Mouse (Mus musculus) megakaryocyte-erythroid progenitor cell, adult 5-6 weeks (primary cell): Measurements from ENCODE around the gene D430042O09Rik. TPM values are rescaled to one million over a fixed set of nuclear protein-coding genes. Genes with fewer than 3 reads are reported as not detected.

Source experiments
- ATAC-seq: replicated peaks from 2 replicates; pipeline ENCODE4 v1.8.0; 2016; ENCODE audit warnings: mild to moderate bottlenecking, inconsistent platforms; ENCODE audit not compliant: severe bottlenecking, poor library complexity, low FRiP score, low TSS enrichment
- total RNA-seq, 2 experiments: library from RNA; stranded (forward) in 1 of 2; stranded (reverse) in 1 of 2; fragments of 200-1000, 215-1000 nt in 1 of 2; fragments of >200 nt in 1 of 2; fragmentation: Nextera tagmentation in 1 of 2; gene quantifications; 2 replicates each; pipeline ENCODE4 v1.2.3; 2014 to 2017

The D430042O09Rik gene
- total RNA-seq, 2 experiments from 2014 or later, result 8.0 to 15.3 TPM

DNA sequence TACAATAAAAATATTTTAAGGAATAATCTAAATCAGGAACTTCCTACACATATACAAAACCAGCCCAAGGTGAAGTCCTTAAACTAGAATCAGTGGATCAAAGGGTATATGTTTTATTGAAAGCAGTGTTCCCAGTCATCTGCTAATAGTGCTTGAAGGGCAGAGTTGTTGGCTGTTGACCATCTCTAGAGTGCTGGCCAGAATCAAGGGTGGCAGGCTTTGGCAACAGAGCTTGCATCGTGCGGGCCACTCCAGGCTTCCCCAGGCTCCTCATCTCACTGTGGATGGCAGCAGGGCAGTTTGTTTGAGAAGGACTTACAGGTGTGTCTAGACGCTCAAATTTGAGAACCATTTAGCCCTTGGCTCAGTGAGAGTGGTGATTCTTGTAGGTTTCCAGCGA is 26.1 kb downstream of the D430042O09Rik start:
- no peak for ATAC-seq

DNA sequence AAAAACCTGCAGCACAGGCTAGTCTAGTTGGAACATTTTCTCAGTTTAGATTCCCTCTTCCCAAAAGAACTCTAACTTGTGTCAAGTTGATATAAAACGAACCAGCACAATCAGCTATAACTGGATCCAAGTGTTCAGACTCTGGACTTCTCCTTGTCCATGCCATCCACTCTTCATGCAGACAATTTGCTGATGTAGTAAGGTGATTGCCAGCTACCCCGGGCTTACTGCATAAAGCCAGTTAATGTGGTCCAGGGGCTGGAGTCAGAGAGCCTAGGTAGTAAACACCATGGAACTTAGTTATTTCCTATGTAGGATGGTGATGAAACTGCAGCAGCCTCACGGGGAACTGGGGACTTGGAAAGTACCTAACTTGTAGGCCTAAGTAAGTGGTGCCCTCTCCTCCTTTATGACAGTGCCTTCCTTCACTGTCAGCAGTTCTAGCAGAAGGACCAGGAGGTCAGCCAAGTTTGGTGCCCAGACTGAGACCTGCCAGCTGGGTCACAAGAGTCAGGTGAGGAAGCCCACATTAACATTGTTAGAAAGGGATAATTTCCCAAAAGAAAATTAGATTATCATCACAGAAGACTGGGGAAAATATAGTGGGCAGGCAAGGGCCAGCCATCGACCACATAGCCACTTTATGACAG is 28.8 kb downstream of the D430042O09Rik start:
- ATAC-seq, result no peak

DNA sequence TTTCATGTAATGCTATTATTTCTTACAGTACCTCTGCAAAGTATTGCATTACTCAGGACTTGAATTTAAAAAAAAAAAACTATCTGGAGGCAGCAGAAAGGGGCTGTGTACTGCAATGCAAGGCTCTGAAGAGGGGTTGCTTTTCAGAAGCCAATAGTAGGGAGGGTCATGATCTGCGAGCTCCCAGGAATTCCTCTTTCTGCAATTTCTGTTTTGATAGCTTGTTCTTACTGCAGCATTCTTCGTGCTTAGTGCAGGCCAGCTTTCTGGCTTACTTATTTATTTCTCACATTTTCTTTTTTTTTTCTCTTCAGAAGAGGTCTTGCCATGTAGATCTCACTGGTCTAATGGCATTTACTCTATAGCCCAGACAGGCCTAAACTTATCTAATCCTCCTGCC is 32.8 kb downstream of the D430042O09Rik start:
- no peak for ATAC-seq

DNA sequence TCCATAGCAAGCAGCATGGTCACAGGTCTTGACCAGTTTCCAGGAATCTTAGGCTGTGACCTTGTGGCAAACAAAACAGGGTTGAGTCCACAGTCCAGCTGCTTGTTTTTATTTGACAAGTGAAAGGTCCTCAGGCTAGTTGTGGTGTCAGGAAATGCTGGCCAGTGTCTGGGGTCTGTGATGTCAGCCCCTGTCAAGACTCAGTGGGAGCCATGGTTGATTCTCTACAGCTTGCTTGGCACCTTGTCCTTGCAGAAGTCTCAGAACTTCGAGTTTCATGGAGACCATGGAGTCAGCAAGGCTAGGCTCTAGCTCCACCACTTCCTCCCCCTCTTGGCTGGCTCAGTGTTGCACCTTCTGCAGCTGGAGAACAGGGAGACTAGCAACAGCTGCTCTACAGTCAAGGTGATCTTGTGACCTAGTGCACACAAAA is 33.6 kb downstream of the D430042O09Rik start:
- ATAC-seq, result no peak

DNA sequence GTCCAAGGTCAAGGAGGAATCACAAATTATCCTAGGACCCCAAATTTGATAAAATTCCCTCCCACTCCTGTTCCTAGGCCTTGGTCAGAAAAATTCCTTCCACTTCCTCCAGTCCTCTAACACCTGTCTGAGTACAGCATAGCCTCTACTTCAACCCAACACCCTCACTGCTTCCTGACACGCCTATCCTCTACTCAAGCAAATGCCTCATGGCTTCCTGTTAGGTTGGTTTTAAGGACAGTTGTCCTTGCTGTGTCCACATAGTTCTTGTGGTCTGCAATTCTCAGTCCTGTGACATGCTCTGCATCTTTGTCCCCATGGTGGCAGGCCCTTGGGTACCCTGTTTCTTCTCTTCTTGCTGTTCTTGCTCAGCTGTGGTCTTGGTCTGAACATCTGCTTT is 37.1 kb downstream of the D430042O09Rik start:
- no peak for ATAC-seq

DNA sequence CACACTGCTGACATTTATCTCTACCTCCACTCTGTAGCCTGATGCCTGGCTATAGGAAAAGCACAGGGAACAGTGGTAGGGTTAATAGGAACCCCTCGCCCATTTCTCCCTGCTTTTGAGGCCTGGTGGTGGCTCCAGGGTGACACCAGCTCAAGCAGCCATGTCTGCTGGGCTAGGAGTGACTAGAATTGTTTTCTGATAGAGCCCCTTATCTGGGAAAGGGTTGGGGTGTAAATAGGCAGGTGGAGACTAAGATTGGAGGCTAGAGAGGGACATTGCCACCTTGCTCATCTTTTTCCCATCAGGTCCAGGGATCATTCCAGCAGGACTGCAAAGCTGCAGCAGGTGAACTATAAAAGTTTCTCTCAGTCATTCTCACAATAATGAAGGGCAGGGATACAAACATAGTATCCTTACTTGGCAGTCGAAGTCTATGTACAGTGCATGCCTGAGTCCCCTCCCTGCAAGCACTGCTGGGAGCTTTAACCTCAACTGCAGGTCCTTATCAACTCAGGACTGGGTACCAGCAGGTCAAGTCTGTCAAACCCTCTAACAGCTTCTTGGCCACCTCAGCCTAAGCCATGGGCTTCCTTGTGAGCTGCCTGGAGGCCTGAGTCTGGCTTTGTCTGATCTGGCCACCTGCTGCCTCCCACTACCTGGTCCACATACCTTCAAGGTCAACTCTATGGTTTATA is 39.1 kb downstream of the D430042O09Rik start:
- ATAC-seq, result peak; percentile 66

DNA sequence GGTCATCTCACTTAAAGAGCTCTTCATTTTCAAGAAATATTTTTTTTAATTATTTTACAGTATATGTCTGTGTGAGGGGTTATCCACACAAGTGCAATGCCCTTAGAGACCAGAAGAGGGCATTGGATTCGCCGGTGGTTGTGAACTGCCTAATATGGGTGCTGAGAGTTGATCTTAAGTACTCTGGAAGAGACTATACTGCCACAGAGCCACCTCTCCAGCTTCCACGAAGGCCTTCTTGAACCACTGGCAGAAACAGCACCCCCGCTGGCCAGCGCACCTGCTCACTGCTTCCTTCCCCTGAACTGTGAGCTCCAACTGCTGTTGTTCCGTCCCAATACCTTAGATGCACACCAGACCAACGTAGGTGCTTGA is 39.6 kb downstream of the D430042O09Rik start:
- ATAC-seq, result peak; percentile 45

DNA sequence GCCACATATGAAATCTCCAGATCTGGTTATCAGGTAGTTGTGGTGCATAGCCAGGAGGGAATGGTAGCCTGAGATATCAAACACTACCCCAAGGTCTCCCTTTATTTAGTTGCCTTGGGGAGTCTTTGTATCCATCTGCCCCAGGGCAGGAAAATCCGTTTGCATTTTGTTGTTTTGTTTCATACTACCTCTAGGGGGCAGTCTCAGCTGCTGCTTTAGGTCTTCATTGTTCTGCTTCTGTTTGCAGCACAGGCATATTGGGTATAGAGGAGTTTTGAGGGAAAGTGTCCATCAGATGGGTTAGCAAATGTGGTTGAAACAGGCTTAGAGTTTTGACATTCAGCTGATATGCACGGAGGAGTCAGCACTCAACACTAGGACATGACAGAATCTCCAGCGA is 40.5 kb downstream of the D430042O09Rik start:
- peak; percentile 42 for ATAC-seq

DNA sequence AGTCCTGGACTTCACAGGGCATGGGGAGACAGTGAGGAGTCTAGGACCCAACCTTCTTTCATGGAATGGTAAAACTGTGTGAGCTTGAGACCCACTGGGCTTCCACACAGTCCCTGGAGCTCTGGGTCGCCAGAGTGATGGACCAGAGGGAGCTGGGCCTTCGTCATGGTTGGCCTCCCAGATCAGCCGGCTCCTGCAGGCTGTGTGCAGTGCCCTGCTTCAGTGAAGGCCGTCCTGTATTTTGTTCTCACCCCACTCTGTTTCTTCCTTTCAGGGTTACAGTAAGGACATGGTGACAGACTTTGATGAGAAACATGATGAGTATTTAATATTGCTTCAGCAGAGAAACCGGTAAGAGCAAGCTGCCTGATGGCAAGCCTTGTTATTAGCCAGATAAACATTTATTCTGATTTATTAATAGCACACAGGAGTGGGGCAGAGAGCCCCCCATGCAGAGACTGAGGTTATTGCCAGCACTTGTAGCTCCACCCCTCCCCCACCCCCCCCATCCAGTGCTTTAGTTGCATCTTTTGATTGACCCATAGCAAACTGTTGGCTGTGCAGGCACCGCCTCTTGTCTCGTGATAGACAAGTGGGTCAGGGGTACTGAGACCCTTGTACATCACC is 45.1 kb downstream of the D430042O09Rik start:
- ATAC-seq, result no peak

DNA sequence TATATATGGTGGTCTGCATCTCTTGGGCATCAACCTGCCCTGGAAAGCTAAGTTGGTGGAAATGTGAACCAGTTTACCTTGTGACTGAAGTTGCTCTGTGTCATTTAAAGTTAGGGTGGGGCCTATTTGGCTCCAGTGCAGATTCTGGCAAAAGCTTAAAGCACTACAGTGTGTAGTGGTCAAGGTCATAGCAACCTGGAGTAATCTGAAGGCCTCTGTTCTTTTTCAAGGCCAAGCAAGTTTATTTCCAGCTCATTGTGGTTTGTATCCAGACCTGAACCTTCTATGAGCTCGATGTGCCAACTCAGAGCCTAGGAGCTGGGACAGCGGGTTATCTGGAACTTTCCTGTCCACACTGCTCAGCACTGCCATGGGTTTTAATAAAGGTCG is 45.6 kb downstream of the D430042O09Rik start:
- ATAC-seq, result no peak

DNA sequence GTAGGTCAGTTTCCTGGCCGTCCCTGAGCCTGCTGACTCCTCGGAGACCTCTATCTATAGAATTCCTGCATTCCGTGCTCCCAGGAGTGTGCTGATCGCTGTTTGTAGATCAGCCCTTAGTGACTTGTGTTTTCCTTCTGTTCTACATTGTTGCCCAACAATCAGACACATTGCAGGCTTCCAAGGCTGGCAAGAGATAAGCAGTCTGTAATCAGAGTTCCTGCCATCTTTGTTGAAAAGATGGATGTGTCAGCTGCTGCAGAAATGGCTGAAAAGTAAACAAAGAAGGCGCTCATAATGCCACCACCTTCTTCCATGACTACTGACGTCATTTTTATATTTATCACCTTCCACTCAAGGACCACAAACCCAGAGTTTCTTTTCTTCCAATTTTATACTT is 49.1 kb downstream of the D430042O09Rik start:
- ATAC-seq, result no peak

DNA sequence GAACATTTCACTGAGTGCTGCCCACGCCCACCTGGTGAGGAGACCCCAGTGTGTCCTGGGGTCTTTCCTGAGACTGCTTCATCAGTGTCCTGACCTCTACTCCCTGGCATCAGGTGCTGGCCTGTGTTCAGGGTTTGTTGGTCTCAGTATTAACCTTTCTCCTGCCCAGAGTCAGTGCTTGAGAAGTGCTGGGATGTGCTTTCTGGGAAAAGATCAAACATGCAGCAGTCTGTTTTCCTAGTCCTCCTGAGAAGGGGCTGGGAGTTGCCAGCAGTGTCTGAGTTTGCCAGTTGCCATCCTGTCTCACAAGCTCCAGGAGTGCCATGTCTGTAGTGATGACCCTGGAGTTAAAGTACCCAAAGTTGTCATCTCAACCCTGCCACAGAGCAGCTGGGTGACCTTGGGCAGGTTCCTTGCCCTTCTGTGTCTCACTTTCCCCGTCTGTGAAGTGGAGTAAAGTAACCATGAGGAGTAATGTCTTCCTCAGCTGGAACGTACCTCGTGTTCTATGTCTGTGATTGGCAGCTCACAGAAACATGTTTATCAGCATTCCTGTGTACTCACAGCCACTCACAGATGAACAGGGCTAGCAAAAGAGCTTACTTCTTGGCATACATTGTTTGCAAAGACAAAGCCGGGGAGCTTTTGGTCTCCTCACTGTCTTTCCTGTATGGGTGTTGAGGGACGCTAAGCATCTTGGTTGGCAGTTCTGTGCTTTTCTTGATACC is 50.4 kb downstream of the D430042O09Rik start:
- ATAC-seq, result no peak

DNA sequence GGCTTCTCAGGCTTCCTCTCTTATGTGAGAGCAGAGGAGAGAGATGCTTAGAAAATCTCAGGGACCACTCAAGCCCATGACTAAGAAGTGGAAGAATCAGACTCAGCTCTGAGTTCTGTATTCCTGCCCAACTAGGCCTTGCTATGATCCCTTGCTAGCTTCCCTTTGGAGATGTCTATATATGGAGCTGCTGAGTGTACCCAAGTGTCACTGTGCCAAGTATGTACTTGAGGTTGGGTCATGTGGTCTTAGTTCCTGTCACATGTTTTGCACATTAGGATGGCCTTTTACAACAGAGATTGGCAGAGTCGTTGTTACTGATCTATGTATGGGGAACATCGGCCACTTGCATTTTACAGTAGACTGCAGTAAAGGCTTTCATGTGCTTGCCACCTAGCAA is 54.6 kb downstream of the D430042O09Rik start:
- ATAC-seq, result no peak

DNA sequence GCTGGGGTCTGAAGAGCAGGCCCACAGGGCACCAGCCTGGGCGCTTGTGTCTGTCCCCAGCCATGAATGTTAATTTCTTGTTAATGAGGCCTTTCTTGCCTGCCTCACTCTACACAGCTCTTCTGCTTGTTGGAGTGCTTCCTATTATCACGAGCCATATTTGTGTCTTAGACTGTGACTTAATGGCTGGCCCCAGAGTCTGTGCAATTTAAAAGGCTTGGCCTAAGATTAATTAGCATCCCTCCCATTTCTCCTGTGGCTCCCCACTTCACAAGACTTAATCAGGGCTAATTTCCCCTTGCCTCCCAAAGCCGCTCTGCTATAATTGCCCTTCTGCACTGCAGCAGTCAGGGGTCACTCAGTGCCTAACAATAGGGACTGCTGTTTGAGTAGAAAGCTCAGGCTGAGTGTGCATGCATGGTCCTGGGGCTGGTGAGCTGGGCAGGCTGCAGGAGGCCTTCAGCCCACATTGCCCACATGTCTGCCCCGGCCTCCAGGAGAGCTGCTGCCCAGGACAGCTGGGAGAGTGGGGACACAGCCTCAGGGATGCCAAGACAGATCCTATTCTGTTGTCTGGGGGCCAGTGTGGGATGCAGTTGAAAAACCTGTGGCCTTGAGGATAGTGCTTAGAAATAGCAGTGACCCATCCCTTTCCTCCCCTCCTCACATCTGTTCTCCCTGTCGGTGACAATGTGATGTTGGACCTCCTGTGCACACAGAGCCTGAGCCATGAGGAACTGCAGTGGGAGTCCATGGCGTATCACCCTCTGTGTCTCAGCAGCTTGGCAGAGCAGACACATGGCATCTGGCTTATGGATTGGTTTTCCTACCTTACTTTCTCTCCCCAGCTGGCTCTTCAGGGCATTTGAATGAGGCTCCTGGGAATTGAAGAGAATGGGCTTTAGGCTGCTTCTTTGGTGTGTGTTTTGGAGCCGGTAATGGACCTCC is 55.5 kb downstream of the D430042O09Rik start:
- no peak for ATAC-seq

DNA sequence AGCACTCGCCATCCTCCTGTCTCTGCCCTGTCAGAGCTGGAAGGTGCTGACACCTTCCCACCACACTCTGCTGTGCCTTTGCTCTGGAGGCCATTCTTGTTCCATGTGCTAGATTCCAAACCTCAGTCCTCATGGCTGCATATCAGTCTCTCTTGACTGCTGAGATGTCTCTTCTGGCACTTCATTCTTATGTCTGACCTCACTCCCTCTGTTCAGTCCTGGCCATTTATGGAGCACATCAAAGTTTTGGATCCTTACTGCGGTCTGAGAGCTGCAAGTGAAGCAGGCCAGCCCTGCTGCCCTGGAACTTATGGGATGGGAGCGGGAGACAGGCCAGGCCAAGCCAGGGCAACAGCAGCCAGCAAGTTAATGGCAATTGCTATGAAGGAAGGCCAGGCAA is 56.7 kb downstream of the D430042O09Rik start:
- no peak for ATAC-seq

DNA sequence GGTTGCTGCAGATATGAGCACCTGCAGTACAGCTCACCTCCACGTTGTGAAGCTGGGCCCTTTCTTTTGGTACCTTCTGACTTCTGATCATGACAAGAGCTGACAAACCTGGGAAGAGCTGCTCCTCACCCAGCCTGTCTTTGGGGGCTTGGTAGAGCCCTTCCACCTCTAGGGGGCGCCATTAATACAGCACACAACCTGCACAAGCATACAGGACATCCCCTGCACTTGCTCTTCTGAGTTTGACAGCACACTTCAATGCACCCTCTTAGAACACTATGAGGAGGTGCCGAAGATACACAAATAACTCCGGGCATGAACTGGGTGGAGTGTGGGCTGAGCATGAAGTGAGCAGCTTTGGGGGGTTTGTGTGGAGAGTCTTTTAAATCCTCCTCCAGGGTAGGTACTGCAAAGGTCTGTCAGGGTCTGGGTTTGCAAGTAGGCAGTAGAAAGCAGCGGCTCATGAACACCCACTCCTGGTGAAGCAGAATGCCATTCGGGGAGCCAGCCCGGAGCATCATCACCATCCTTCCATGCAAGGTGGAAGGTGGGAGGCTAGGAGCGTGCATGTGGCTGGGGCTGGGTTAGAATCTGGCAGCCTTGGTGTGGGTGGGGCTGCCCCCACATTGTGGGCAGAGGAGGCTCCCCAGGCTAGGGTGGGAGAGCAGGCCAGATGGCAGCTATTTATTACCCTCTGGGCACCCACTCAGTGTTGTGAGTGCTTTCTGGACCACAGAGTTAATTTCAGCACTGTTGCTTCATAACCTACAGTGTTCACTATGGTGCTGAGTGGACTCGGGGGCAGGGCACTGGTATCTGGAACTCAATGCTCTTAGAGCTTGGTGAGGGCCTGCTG is 59.5 kb downstream of the D430042O09Rik start:
- 0 out of 2 replicates have a peak, but pooled peaks have one; percentile 32 for ATAC-seq

DNA sequence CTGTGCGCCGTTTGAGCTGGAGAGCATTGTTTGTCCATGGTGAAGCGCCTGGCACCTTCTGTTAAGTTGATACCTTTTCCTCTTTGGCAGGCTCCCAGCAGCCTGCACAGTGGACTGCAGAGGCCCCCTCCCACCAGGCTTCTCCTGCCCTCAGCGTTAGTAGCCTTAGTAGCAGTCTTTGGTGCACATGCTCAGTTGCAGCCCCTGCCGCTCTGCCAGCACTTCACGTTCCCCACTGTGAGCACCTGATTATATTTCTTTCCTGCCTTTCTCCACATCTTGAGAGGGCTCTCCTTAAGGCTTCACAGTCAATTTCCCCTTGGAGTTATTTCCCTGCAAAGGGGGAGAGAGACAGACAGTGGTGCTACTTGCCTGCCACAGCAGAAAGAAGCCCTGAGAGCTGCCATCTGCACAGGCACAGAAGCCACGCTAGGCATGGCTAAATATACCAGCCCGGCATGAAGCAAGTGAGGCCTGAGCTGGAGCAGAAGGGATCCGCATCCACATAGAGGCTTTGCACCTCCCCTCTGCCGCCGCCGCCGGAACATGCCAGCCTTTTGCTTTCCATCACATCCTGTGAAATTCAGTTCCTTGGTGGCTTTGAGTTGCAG is 65.4 kb downstream of the D430042O09Rik start:
- ATAC-seq, result no peak

DNA sequence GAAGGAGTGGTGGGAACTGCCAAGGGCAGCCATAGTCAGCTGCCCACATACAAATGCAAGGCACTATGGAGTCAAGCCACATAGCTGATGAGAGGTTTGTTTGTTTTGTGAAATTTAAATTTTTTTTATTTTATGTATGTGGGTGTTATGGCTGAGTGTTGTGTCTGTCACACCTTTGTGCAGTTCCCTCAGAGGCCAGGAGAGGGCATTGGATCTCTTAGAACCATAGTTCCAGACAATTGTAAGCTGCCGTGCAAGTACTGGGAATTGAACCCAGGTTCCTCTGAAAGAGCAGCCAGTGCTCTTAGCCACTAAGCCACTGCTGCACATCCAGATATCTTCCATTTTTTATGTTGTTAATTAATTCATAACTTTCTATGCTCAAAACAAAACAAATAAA is 75.5 kb downstream of the D430042O09Rik start:
- peak; percentile 74 for ATAC-seq
